Mouse (Mus musculus): ENCODE measurements at regions not wholly inside any gene's neighbourhood (a gene's known extent, or its start where the extent isn't known, plus 50 kb on each side); places are given as distances from the start of the nearest gene placed in this dataset.

GRCm38 (mm10) chr13:37483010-37483855, 138.2 kb downstream of the Ly86 start:
- Histone ChIP-seq H3K36me3 (no peaks in the 10 kb centered on the region), H3K9me3 (replicated peaks) (no peaks in the 10 kb centered on the region), H3K4me3 (peak overlapping the region; percentile 16), H3K27me3 (replicated peaks) (no peaks in the 10 kb centered on the region), H3K4me2 (peak overlapping the region; percentile 47), H3K27ac (peak overlapping the region; percentile 72), H3K4me1 (peaks cover 7% of the 10 kb centered on the region), H3K9ac (no peak overlapping the region)
- 18% methylated on average over 19 of the region's 19 CpGs for WGBS (ENCODE audit: insufficient replicate concordance)
- peak; percentile 42 for ATAC-seq

GRCm38 (mm10) chr13:37484631-37485030, 139.6 kb downstream of the Ly86 start:
- Histone ChIP-seq H3K4me1 (peaks cover 5% of the 10 kb centered on the region), H3K9ac (no peak overlapping the region), H3K9me3 (replicated peaks) (no peaks in the 10 kb centered on the region), H3K36me3 (no peaks in the 10 kb centered on the region), H3K4me3 (no peak overlapping the region), H3K4me2 (no peak overlapping the region), H3K27ac (no peak overlapping the region), H3K27me3 (replicated peaks) (no peaks in the 10 kb centered on the region)
- ATAC-seq: no peak
- 64% methylated on average over 4 of the region's 4 CpGs for WGBS (ENCODE audit: insufficient replicate concordance)

- no peak overlapping the region for H3K9ac ChIP-seq
- no peak overlapping the region for H3K27ac ChIP-seq
- no peaks in the 10 kb centered on the region for H3K27me3 ChIP-seq (replicated peaks)
- H3K4me1 ChIP-seq: no peaks in the 10 kb centered on the region
- no peaks in the 10 kb centered on the region for H3K9me3 ChIP-seq (replicated peaks)
- no peak overlapping the region for H3K4me3 ChIP-seq
- H3K36me3 ChIP-seq: no peaks in the 10 kb centered on the region
- no peak overlapping the region for H3K4me2 ChIP-seq
- ATAC-seq: no peak
- WGBS (ENCODE audit: insufficient replicate concordance): 60% methylated on average over 11 of the region's 11 CpGs
Observed at GRCm38 (mm10) chr13:37492115-37493001, 147.3 kb downstream of the Ly86 start.

GRCm38 (mm10) chr13:37493331-37493730, 148.3 kb downstream of the Ly86 start:
- 75% methylated on average over 1 of the region's 1 CpGs for WGBS (ENCODE audit: insufficient replicate concordance)
- no peak overlapping the region for H3K4me2 ChIP-seq
- no peaks in the 10 kb centered on the region for H3K27me3 ChIP-seq (replicated peaks)
- H3K36me3 ChIP-seq: no peaks in the 10 kb centered on the region
- no peak overlapping the region for H3K4me3 ChIP-seq
- no peak overlapping the region for H3K27ac ChIP-seq
- H3K4me1 ChIP-seq: no peaks in the 10 kb centered on the region
- H3K9me3 ChIP-seq (replicated peaks): no peaks in the 10 kb centered on the region
- no peak for ATAC-seq
- no peak overlapping the region for H3K9ac ChIP-seq

GRCm38 (mm10) chr13:37495272-37495932, 150.4 kb downstream of the Ly86 start:
- no peak overlapping the region for H3K4me3 ChIP-seq

GRCm38 (mm10) chr13:37497986-37498385, 153.0 kb downstream of the Ly86 start:
- H3K27ac ChIP-seq: no peak overlapping the region
- H3K27me3 ChIP-seq (replicated peaks): peaks cover 7% of the 10 kb centered on the region; the same call in 1 of the 2 replicates
- no peak for ATAC-seq
- H3K9ac ChIP-seq: no peak overlapping the region
- no peaks in the 10 kb centered on the region for H3K36me3 ChIP-seq
- H3K4me2 ChIP-seq: no peak overlapping the region
- 43% methylated on average over 3 of the region's 3 CpGs for WGBS (ENCODE audit: insufficient replicate concordance)
- H3K4me1 ChIP-seq: no peaks in the 10 kb centered on the region
- H3K4me3 ChIP-seq: no peak overlapping the region
- no peaks in the 10 kb centered on the region for H3K9me3 ChIP-seq (replicated peaks)

More at GRCm38 (mm10) chr13:37495272-37495932, 150.4 kb downstream of the Ly86 start:
- ATAC-seq: no peak
- Histone ChIP-seq H3K27me3 (replicated peaks) (no peaks in the 10 kb centered on the region), H3K9me3 (replicated peaks) (no peaks in the 10 kb centered on the region), H3K4me1 (no peaks in the 10 kb centered on the region), H3K36me3 (no peaks in the 10 kb centered on the region), H3K27ac (no peak overlapping the region), H3K9ac (no peak overlapping the region), H3K4me2 (no peak overlapping the region)
- WGBS (ENCODE audit: insufficient replicate concordance): 74% methylated on average over 8 of the region's 8 CpGs

GRCm38 (mm10) chr13:37500668-37501286, 155.8 kb downstream of the Ly86 start:
- H3K9me3 ChIP-seq (replicated peaks): no peaks in the 10 kb centered on the region
- WGBS (ENCODE audit: insufficient replicate concordance): 58% methylated on average over 4 of the region's 4 CpGs
- H3K4me2 ChIP-seq: no peak overlapping the region
- peaks cover 7% of the 10 kb centered on the region; the same call in 1 of the 2 replicates for H3K27me3 ChIP-seq (replicated peaks)
- no peak for ATAC-seq
- no peaks in the 10 kb centered on the region for H3K36me3 ChIP-seq
- H3K4me3 ChIP-seq: no peak overlapping the region
- H3K27ac ChIP-seq: no peak overlapping the region
- H3K9ac ChIP-seq: no peak overlapping the region
- H3K4me1 ChIP-seq: peaks cover 14% of the 10 kb centered on the region; the same call in 1 of the 2 replicates

- ATAC-seq: no peak
- no peak overlapping the region for H3K4me3 ChIP-seq
- no peaks in the 10 kb centered on the region for H3K36me3 ChIP-seq
- no peak overlapping the region for H3K27ac ChIP-seq
- H3K9me3 ChIP-seq (replicated peaks): no peaks in the 10 kb centered on the region
- H3K27me3 ChIP-seq (replicated peaks): peaks cover 7% of the 10 kb centered on the region; the same call in 1 of the 2 replicates
- WGBS (ENCODE audit: insufficient replicate concordance): 82% methylated on average over 6 of the region's 6 CpGs
- no peak overlapping the region for H3K9ac ChIP-seq
- H3K4me2 ChIP-seq: no peak overlapping the region
- H3K4me1 ChIP-seq: peaks cover 39% of the 10 kb centered on the region
Observed at GRCm38 (mm10) chr13:37503449-37503848, 158.4 kb downstream of the Ly86 start.

GRCm38 (mm10) chr13:37503898-37504297, 158.9 kb downstream of the Ly86 start:
- peaks cover 7% of the 10 kb centered on the region; the same call in 1 of the 2 replicates for H3K27me3 ChIP-seq (replicated peaks)
- no peak overlapping the region for H3K4me3 ChIP-seq

GRCm38 (mm10) chr13:37504373-37504772, 159.4 kb downstream of the Ly86 start:
- Histone ChIP-seq H3K4me2 (no peak overlapping the region), H3K4me1 (peaks cover 48% of the 10 kb centered on the region), H3K4me3 (no peak overlapping the region), H3K36me3 (no peaks in the 10 kb centered on the region), H3K27ac (no peak overlapping the region), H3K9me3 (replicated peaks) (no peaks in the 10 kb centered on the region), H3K9ac (no peak overlapping the region), H3K27me3 (replicated peaks) (peaks cover 7% of the 10 kb centered on the region; the same call in 1 of the 2 replicates)
- no peak for ATAC-seq
- 69% methylated on average over 10 of the region's 10 CpGs for WGBS (ENCODE audit: insufficient replicate concordance)

More at GRCm38 (mm10) chr13:37503898-37504297, 158.9 kb downstream of the Ly86 start:
- H3K9ac ChIP-seq: no peak overlapping the region
- no peak overlapping the region for H3K27ac ChIP-seq
- 34% methylated on average over 3 of the region's 3 CpGs for WGBS (ENCODE audit: insufficient replicate concordance)
- no peaks in the 10 kb centered on the region for H3K36me3 ChIP-seq
- H3K4me1 ChIP-seq: peaks cover 44% of the 10 kb centered on the region
- no peak overlapping the region for H3K4me2 ChIP-seq
- H3K9me3 ChIP-seq (replicated peaks): no peaks in the 10 kb centered on the region
- ATAC-seq: no peak

GRCm38 (mm10) chr13:37505617-37506016, 160.6 kb downstream of the Ly86 start:
- WGBS (ENCODE audit: insufficient replicate concordance): 61% methylated on average over 3 of the region's 3 CpGs
- no peaks in the 10 kb centered on the region for H3K36me3 ChIP-seq
- peak overlapping the region; percentile 23; the same call in 1 of the 2 replicates for H3K27ac ChIP-seq
- H3K9me3 ChIP-seq (replicated peaks): no peaks in the 10 kb centered on the region
- H3K4me2 ChIP-seq: no peak overlapping the region
- H3K4me1 ChIP-seq: peaks cover 59% of the 10 kb centered on the region
- no peak overlapping the region for H3K4me3 ChIP-seq
- H3K9ac ChIP-seq: no peak overlapping the region
- ATAC-seq: no peak
- peaks cover 7% of the 10 kb centered on the region for H3K27me3 ChIP-seq (replicated peaks)
